Mouse (Mus musculus) urinary bladder, postnatal 0 days (tissue): Measurements from ENCODE around the gene Zscan12. TPM values are rescaled to one million over a fixed set of nuclear protein-coding genes. Genes with fewer than 3 reads are reported as not detected.

ENCODE experiments used
- microRNA-seq: library from miRNA; unstranded; fragments of <30 nt; microRNA quantifications from one replicate; pipeline ENCODE4, GENCODE M21; 2016
- polyA plus RNA-seq: library from polyadenylated mRNA; unstranded; fragments of >200 nt; fragmentation: Nextera tagmentation; extraction: Ambion mirVana; gene quantifications from 2 replicates; pipeline ENCODE4 v1.2.1, GENCODE M21; 2015

The Zscan12 gene
- 4.6 and 4.9 TPM in 2 replicates for polyA plus RNA-seq

DNA sequence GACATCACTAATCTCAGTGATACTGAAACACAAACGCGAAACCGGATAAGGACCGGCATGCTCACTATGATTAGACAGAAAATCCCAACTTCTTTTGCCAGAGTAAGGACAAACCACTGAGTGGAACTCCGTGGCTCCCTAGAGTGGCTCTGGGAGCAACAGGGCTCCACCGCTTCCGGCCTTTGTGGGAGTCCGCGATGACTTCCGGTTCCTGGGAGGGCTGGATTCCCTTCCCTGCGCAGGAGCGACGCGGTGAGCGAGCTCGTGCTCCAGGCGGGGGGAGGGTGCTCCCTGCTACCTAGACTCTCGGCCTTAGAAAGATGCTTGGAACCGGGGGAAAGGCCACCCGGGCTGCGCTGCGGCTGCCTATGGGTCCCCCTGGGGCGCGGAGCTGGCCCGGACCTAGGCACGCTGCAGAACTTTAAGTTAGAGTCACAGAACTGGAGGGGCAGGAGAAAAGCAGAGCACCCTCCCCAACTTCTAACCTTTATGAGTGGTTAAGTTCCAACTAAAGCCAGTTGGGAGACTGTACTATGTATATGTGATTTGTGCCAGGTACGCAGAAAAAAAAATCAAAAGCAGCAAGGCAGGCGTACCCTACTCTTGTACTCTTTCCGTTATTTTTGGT, at the start of gene Zscan12:
Gene Zscan12 (plus strand): TSS at position 200 of the 628 bp plus-strand sequence.

DNA sequence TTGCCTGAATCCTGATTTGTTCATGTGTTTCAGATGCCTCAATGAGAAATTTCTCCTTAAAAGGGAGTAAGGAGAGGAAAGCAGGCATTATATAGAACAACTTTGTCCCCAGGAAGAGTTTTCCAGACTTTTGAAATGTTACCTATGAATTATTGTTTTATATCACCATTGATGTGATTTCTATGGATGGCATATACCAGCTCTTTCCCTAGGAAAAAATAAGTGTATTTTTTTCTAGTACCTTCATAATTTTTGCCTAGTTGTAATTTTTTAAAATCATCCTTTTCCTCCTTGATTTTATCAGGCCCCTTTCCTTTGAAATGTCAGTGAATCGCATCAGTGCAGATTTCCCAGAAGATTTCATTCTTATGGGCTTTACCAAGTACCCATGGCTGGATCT, 16.0 kb upstream of the Zscan12 start, which contains the start of gene Olfr1367:
Gene Olfr1367 (plus strand): TSS at position 301 of the 400 bp plus-strand sequence.

DNA sequence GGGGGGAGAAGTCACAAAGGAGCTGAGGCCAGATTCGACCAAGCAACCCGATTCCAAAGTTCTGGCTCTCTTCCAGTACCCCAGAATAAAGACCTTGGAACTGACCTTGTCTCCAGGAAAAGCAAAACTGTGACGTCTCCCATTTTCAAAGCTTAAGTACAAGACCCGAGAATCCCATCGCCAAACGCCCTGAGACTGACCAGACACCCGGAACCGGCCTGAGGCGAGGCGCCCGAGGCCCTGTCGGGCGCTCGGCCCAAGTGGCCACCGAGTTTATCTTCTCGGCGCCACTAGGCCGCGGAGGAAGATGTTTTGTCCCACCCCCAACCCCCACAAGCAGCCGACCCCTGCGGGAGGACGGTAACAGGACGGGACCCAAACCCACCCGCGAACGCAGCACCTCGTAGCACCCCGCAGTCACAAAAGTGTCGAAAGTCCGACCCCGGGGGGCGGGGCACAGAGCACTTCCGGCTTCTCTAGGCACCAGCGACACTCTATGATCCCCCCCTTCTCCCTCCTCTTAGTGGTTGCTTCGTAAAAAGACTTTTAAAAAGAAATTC, 39.7 kb downstream of the Zscan12 start, which contains the start of gene Zkscan3:
Gene Zkscan3 (minus strand): TSS at position 469 of the 560 bp plus-strand sequence.

Small RNA genes lying within 50 kb of the gene (microRNA-seq; reads per million reads assigned to microRNA genes)
- gene Mir6942: not detected

Other genes with a start within 250 kb of the Zscan12 start
- gene Olfr263, start 233.2 kb upstream of the Zscan12 start, polyA plus RNA-seq: not detected in 2 replicates
- gene Olfr1368, start 217.0 kb upstream of the Zscan12 start, polyA plus RNA-seq: not detected in 2 replicates
- gene Trim27, start 183.4 kb upstream of the Zscan12 start, polyA plus RNA-seq: 65.5 and 66.4 TPM in 2 replicates
- gene Gpx5, start 70.1 kb upstream of the Zscan12 start, polyA plus RNA-seq: not detected in 2 replicates
- gene Gpx6, start 50.7 kb upstream of the Zscan12 start, polyA plus RNA-seq: not detected in 2 replicates
- not detected in 2 replicates for gene Olfr1367, start 15.9 kb upstream of the Zscan12 start, polyA plus RNA-seq
- gene Zkscan3, start 39.9 kb downstream of the Zscan12 start, polyA plus RNA-seq: 33.7 and 34.0 TPM in 2 replicates
- 0.63 and 0.66 TPM in 2 replicates for gene Pgbd1, start 78.2 kb downstream of the Zscan12 start, polyA plus RNA-seq
- gene Zscan26, start 90.9 kb downstream of the Zscan12 start, polyA plus RNA-seq: 19.5 and 20.3 TPM in 2 replicates
- 2.1 TPM in 2 replicates for gene Nkapl, start 105.7 kb downstream of the Zscan12 start, polyA plus RNA-seq
- 1.2 and 2.0 TPM in 2 replicates for gene Zkscan4, start 116.1 kb downstream of the Zscan12 start, polyA plus RNA-seq
- gene Gm10065, start 116.6 kb downstream of the Zscan12 start, polyA plus RNA-seq: not detected in 2 replicates
- gene AK157302, start 132.4 kb downstream of the Zscan12 start, polyA plus RNA-seq: 0.33 and 0.37 TPM in 2 replicates
- 9.9 and 11.1 TPM in 2 replicates for gene Gm11273, start 138.6 kb downstream of the Zscan12 start, polyA plus RNA-seq
- 2.0 and 2.8 TPM in 2 replicates for gene Zkscan8, start 168.3 kb downstream of the Zscan12 start, polyA plus RNA-seq
- 0.13 TPM in 1 of 2 replicates, not detected in the other for gene Olfr1366, start 180.0 kb downstream of the Zscan12 start, polyA plus RNA-seq
- not detected in 2 replicates for gene Olfr1535, start 197.1 kb downstream of the Zscan12 start, polyA plus RNA-seq
- gene Olfr1364, start 218.9 kb downstream of the Zscan12 start, polyA plus RNA-seq: not detected in 2 replicates